Mouse (Mus musculus): ENCODE measurements at regions not wholly inside any gene's neighbourhood (a gene's known extent, or its start where the extent isn't known, plus 50 kb on each side); places are given as distances from the start of the nearest gene placed in this dataset.
"Not testable (repeated sequence)": the region's sequence is repeated elsewhere in the genome, so short reads cannot be mapped to it uniquely, and the experiment has no call there.

GRCm38 (mm10) chr10:118615131-118616020 lies 174.5 kb downstream of the Ifng start:
- TF ChIP-seq CTCF (IDR thresholded peaks at IDR 0.05; ENCODE audit: extremely low read depth, insufficient read depth, insufficient read length, insufficient replicate concordance) (no peak), POLR2A (IDR thresholded peaks at IDR 0.05; ENCODE audit: low read depth, low read length) (no peak)
- DNase-seq (ENCODE audit: low read depth in 1 of 2, low spot score in 2 of 2), result no peak
- WGBS, result 91% methylated on average over 10 of the region's 10 CpGs
- Histone ChIP-seq H3K4me1 (ENCODE audit: control insufficient read depth, insufficient read depth, insufficient read length) (no peaks in the 10 kb centered on the region), H3K27ac (ENCODE audit: insufficient read depth, low read length) (no peak overlapping the region), H3K27me3 (ENCODE audit: control insufficient read depth, insufficient read depth, low read length) (no peaks in the 10 kb centered on the region), H3K36me3 (ENCODE audit: control insufficient read depth, insufficient read depth, low read length) (no peaks in the 10 kb centered on the region), H3K4me3 (ENCODE audit: extremely low read depth, insufficient read depth, insufficient read length) (no peak overlapping the region)

DNA sequence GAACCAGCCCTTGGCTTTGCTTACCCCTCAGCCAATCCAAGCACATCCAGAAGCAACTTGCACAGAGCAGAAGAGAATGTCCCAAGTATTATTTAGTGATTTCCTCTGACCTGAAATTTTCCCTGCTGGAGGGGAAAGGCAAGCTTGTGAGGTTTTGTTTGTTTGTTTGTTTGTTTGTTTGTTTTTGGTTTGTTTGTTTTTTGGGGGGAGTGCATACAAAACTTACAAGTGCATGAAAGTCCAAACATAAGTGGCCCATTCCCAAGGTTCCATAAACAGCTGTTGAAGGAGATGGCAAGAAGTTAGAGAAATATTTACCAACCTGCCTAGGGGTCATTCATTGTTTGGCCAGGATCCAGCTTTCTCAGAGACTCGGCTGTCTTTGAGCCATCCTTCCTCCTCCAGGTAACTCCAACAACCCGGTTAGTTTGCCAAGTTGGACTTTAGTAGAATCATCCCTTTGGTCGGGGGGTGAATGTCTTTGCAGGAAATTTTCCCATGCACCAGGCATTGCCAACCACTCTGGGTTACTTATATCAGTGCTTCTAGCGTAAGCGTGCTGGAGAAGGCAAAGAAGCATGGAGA lies 175.3 kb downstream of the Ifng start:
- TF ChIP-seq CTCF (IDR thresholded peaks at IDR 0.05; ENCODE audit: extremely low read depth, insufficient read depth, insufficient read length, insufficient replicate concordance), result no peak
- TF ChIP-seq POLR2A (IDR thresholded peaks at IDR 0.05; ENCODE audit: low read depth, low read length), result no peak

GRCm38 (mm10) chr10:118617291-118618044 lies 176.6 kb downstream of the Ifng start:
- no peaks in the 10 kb centered on the region for H3K4me1 ChIP-seq (ENCODE audit: control insufficient read depth, insufficient read depth, insufficient read length)
- TF ChIP-seq POLR2A (IDR thresholded peaks at IDR 0.05; ENCODE audit: low read depth, low read length) (no peak), CTCF (IDR thresholded peaks at IDR 0.05; ENCODE audit: extremely low read depth, insufficient read depth, insufficient read length, insufficient replicate concordance) (no peak)
- H3K27ac ChIP-seq (ENCODE audit: insufficient read depth, low read length), result no peak overlapping the region
- 87% methylated on average over 6 of the region's 6 CpGs for WGBS
- DNase-seq (ENCODE audit: low read depth in 1 of 2, low spot score in 2 of 2), result no peak
- H3K27me3 ChIP-seq (ENCODE audit: control insufficient read depth, insufficient read depth, low read length), result no peaks in the 10 kb centered on the region
- H3K4me3 ChIP-seq (ENCODE audit: extremely low read depth, insufficient read depth, insufficient read length), result no peak overlapping the region
- no peaks in the 10 kb centered on the region for H3K36me3 ChIP-seq (ENCODE audit: control insufficient read depth, insufficient read depth, low read length)

More for the DNA sequence above, 175.3 kb downstream of the Ifng start:
- WGBS, result 87% methylated on average over 5 of the region's 5 CpGs
- Histone ChIP-seq H3K4me1 (ENCODE audit: control insufficient read depth, insufficient read depth, insufficient read length) (no peaks in the 10 kb centered on the region), H3K27ac (ENCODE audit: insufficient read depth, low read length) (no peak overlapping the region), H3K27me3 (ENCODE audit: control insufficient read depth, insufficient read depth, low read length) (no peaks in the 10 kb centered on the region), H3K36me3 (ENCODE audit: control insufficient read depth, insufficient read depth, low read length) (no peaks in the 10 kb centered on the region), H3K4me3 (ENCODE audit: extremely low read depth, insufficient read depth, insufficient read length) (no peak overlapping the region)
- DNase-seq (ENCODE audit: low read depth in 1 of 2, low spot score in 2 of 2), result no peak

DNA sequence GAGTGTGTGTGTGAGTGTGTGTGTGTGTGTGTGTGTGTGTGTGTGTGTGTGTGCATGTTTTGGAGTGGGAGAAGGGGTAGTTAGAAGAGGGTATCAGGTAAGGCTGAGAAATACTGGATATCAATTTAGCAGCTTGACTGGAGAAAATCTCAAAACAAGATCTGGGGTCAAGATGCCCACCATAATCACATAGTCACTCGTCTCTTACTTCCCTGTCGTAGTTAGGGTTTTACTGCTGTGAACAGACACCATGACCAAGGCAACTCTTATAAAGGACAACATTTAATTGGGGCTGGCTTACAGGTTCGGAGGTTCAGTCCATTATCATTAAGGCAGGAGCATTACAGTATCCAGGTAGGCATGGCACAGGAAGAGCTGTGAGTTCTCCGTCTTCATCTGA lies 177.4 kb downstream of the Ifng start:
- not testable (repeated sequence) for H3K4me3 ChIP-seq (ENCODE audit: extremely low read depth, insufficient read depth, insufficient read length); H3K27ac ChIP-seq (ENCODE audit: insufficient read depth, low read length); DNase-seq (ENCODE audit: low read depth in 1 of 2, low spot score in 2 of 2); H3K4me1 ChIP-seq (ENCODE audit: control insufficient read depth, insufficient read depth, insufficient read length); H3K36me3 ChIP-seq (ENCODE audit: control insufficient read depth, insufficient read depth, low read length); H3K27me3 ChIP-seq (ENCODE audit: control insufficient read depth, insufficient read depth, low read length)
- over 99% methylated on average over 4 of the region's 4 CpGs for WGBS

DNA sequence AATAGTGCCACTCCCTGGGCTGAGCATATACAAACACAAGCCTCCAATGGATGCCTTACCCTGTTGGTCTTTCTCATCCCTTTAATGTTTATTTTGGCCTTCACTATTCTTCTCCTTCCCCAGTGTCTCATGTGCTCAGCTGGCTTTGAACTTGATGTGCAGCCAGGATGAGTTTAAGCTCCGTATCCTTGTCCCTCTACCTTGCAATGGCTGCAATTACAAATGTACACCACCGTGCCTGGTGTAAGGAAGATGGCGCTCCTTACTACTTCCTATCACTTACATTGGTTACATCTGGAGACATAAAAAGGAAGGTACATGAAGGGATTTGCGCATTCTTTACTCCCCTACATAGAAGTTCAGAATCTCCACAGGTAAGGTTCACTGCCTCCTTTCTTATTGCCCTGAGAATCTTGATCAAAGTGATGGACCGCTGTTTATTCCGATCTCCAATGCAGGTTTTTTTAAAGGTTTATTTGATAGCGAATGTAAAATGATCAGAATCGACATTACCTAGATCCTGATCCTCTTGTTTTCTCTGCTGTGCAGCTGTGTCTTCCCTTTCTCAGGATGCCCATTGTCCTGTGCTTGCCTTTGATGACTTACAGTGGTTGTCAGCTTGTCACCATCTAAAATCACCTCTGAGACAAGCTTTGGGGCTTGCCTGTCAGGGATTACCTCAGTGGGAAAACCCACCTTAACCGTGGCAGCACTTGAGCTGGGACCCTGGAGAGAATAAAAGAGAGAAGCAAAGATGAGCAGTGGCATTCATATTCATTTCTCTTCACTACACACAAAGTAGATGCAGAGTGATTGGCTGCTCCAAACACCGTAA lies 178.1 kb downstream of the Ifng start:
- H3K27me3 ChIP-seq (ENCODE audit: control insufficient read depth, insufficient read depth, low read length), result no peaks in the 10 kb centered on the region
- no peaks in the 10 kb centered on the region for H3K4me1 ChIP-seq (ENCODE audit: control insufficient read depth, insufficient read depth, insufficient read length)
- no peaks in the 10 kb centered on the region for H3K36me3 ChIP-seq (ENCODE audit: control insufficient read depth, insufficient read depth, low read length)
- DNase-seq (ENCODE audit: low read depth in 1 of 2, low spot score in 2 of 2), result no peak
- no peak for TF ChIP-seq CTCF (IDR thresholded peaks at IDR 0.05; ENCODE audit: extremely low read depth, insufficient read depth, insufficient read length, insufficient replicate concordance)
- no peak for TF ChIP-seq POLR2A (IDR thresholded peaks at IDR 0.05; ENCODE audit: low read depth, low read length)
- no peak overlapping the region for H3K27ac ChIP-seq (ENCODE audit: insufficient read depth, low read length)
- H3K4me3 ChIP-seq (ENCODE audit: extremely low read depth, insufficient read depth, insufficient read length), result no peak overlapping the region
- 93% methylated on average over 10 of the region's 10 CpGs for WGBS

- TF ChIP-seq POLR2A (IDR thresholded peaks at IDR 0.05; ENCODE audit: low read depth, low read length) (no peak), CTCF (IDR thresholded peaks at IDR 0.05; ENCODE audit: extremely low read depth, insufficient read depth, insufficient read length, insufficient replicate concordance) (no peak)
These were observed 178.8 kb downstream of the Ifng start for GRCm38 (mm10) chr10:118619601-118620000.

More at GRCm38 (mm10) chr10:118619601-118620000, 178.8 kb downstream of the Ifng start:
- WGBS, result 100% methylated on average over 1 of the region's 1 CpGs
- Histone ChIP-seq H3K36me3 (ENCODE audit: control insufficient read depth, insufficient read depth, low read length) (no peaks in the 10 kb centered on the region), H3K27me3 (ENCODE audit: control insufficient read depth, insufficient read depth, low read length) (no peaks in the 10 kb centered on the region), H3K4me1 (ENCODE audit: control insufficient read depth, insufficient read depth, insufficient read length) (no peaks in the 10 kb centered on the region), H3K27ac (ENCODE audit: insufficient read depth, low read length) (no peak overlapping the region), H3K4me3 (ENCODE audit: extremely low read depth, insufficient read depth, insufficient read length) (no peak overlapping the region)
- DNase-seq (ENCODE audit: low read depth in 1 of 2, low spot score in 2 of 2), result no peak
